Mouse (Mus musculus): ENCODE measurements at regions not wholly inside any gene's neighbourhood (a gene's known extent, or its start where the extent isn't known, plus 50 kb on each side); places are given as distances from the start of the nearest gene placed in this dataset.

DNA sequence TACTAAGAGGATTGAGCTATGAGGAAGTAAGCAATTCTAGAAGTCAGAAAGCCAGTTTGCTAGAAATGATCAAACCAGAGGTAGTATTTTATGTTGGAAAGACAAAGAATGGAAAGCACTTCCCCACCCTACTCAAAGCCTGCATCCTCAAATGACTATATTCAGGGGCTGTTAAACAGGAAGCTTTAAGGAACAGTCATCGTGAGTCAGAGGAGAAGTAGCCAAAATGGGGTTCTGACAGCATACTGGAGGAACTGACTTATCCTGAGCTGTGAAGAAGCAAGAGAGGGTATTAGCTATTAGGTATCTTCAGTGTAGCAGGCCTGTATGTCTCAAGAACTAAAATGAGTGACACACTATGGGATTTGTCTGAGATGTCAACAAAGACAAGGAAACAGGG lies 106.3 kb upstream of the Fmo9 start:
- no peak for TF ChIP-seq GATA1 (IDR thresholded peaks at IDR 0.05; ENCODE audit: low read length)
- TF ChIP-seq TAL1 (IDR thresholded peaks at IDR 0.05; ENCODE audit: low read length), result no peak

Measured in erythroblast, embryonic 14.5 days (primary cell).